Mouse (Mus musculus): ENCODE measurements at regions not wholly inside any gene's neighbourhood (a gene's known extent, or its start where the extent isn't known, plus 50 kb on each side); places are given as distances from the start of the nearest gene placed in this dataset.

GRCm38 (mm10) chr11:18031049-18031448 is 77.4 kb upstream of the Etaa1 start:
- DNase-seq (ENCODE audit: low read depth, low spot score): no peak

GRCm38 (mm10) chr11:18022065-18022464 is 68.4 kb upstream of the Etaa1 start:
- no peak for DNase-seq (ENCODE audit: low read depth, low spot score)

GRCm38 (mm10) chr11:18015239-18015638 is 61.6 kb upstream of the Etaa1 start:
- DNase-seq (ENCODE audit: low read depth, low spot score): no peak

- no peak for DNase-seq (ENCODE audit: low read depth, low spot score)
Measured at GRCm38 (mm10) chr11:18014610-18015009, 60.9 kb upstream of the Etaa1 start.

GRCm38 (mm10) chr11:18012085-18012484 is 58.4 kb upstream of the Etaa1 start:
- no peak for DNase-seq (ENCODE audit: low read depth, low spot score)

- peak; percentile 34 for DNase-seq (ENCODE audit: low read depth, low spot score)
Measured at GRCm38 (mm10) chr11:18011101-18011733, 57.5 kb upstream of the Etaa1 start.

- DNase-seq (ENCODE audit: low read depth, low spot score): no peak
Measured at GRCm38 (mm10) chr11:18008140-18008539, 54.5 kb upstream of the Etaa1 start.

Data from brain, embryonic 18.5 days (tissue).